Comparison of ENCODE assay signal across 26 mouse cellular contexts in genomic region chr6:55509130-55509870, GRCm38 (mm10). TPM values are rescaled to one million over a fixed set of nuclear protein-coding genes. Genes with fewer than 3 reads are reported as not detected.
DNase-seq lines count a peak whose midpoint lies in the region; ATAC-seq and TF ChIP-seq lines count a peak whose summit lies in the region.
"Had no signal": no experiment of that assay in that cellular context is flagged by ENCODE, and none has a peak within 500 bp of the region (broad histone marks: within the 10 kb centered on the region; RNA-seq: fewer than 3 reads in every experiment).

No protein-coding gene starts in this region.

- no peak for TF ChIP-seq CTCF in liver, postnatal 0 days (IDR thresholded peaks at IDR 0.05; ENCODE audit: low read depth)
- TF ChIP-seq CTCF in stomach, postnatal 0 days (IDR thresholded peaks at IDR 0.05; ENCODE audit: low read depth) = no peak

- H3K36me3 ChIP-seq in liver, postnatal 0 days (replicated peaks; ENCODE audit: insufficient read depth, low read length) = no peaks in the 10 kb centered on the region
- no peaks in the 10 kb centered on the region for H3K36me3 ChIP-seq in liver, embryonic 12.5 days
- H3K36me3 ChIP-seq in intestine, embryonic 16.5 days (ENCODE audit: control insufficient read depth, insufficient read depth, low read length) = no peaks in the 10 kb centered on the region
- H3K36me3 ChIP-seq in stomach, embryonic 14.5 days (ENCODE audit: control insufficient read depth, insufficient read depth, low read length) = no peaks in the 10 kb centered on the region
- H3K36me3 ChIP-seq in stomach, postnatal 0 days (ENCODE audit: control insufficient read depth, insufficient read depth, low read length) = no peaks in the 10 kb centered on the region
- H3K36me3 ChIP-seq: forebrain, embryonic 10.5 days; heart, embryonic 12.5 days; heart, embryonic 15.5 days; hindbrain, embryonic 12.5 days; hindbrain, embryonic 15.5 days had no signal

- 58% methylated on average over 6 of the region's 6 CpGs for WGBS in liver, postnatal 0 days (ENCODE audit: insufficient replicate concordance)
- 51% methylated on average over 6 of the region's 6 CpGs for WGBS in liver, embryonic 12.5 days (ENCODE audit: insufficient replicate concordance)
- 57% methylated on average over 6 of the region's 6 CpGs for WGBS in intestine, embryonic 16.5 days
- WGBS in stomach, embryonic 14.5 days = 64% methylated on average over 6 of the region's 6 CpGs
- WGBS in stomach, postnatal 0 days = 54% methylated on average over 6 of the region's 6 CpGs

- H3K27ac ChIP-seq in liver, postnatal 0 days (ENCODE audit: low read depth) = no peak overlapping the region
- no peak overlapping the region for H3K27ac ChIP-seq in liver, embryonic 12.5 days
- H3K27ac ChIP-seq in intestine, embryonic 16.5 days (ENCODE audit: low read length) = peak overlapping the region; percentile 27; the same call in 1 of the 2 replicates
- peak overlapping the region; percentile 10; the same call in 1 of the 2 replicates for H3K27ac ChIP-seq in stomach, embryonic 14.5 days (ENCODE audit: low read length)
- H3K27ac ChIP-seq in stomach, postnatal 0 days (replicated peaks) = 0 out of 2 replicates have a peak overlapping the region, but pooled peaks have one; percentile 18
- H3K27ac ChIP-seq: forebrain, embryonic 10.5 days; forebrain, embryonic 13.5 days; gastrocnemius, adult 2 months; heart, embryonic 15.5 days; hindbrain, embryonic 12.5 days; hindbrain, embryonic 15.5 days had no signal

- ATAC-seq in liver, postnatal 0 days = no peak
- no peak for ATAC-seq in liver, embryonic 12.5 days
- peak; percentile 93 for ATAC-seq in intestine, embryonic 16.5 days
- peak; percentile 83 for ATAC-seq in stomach, embryonic 14.5 days (ENCODE audit: insufficient number of reproducible peaks, insufficient read depth, low FRiP score, low read depth)
- ATAC-seq in stomach, postnatal 0 days (ENCODE audit: low FRiP score, low TSS enrichment) = peak; percentile 92
- ATAC-seq: CD4-positive, CD25-positive, alpha-beta regulatory T cell, adult 4 months; forebrain, embryonic 13.5 days; forebrain, postnatal 0 days had no signal

- no peak overlapping the region for H3K4me2 ChIP-seq in liver, postnatal 0 days (ENCODE audit: low read depth, low read length)
- H3K4me2 ChIP-seq in liver, embryonic 12.5 days = no peak overlapping the region
- no peak overlapping the region for H3K4me2 ChIP-seq in intestine, embryonic 16.5 days (ENCODE audit: low read depth, low read length)
- no peak overlapping the region for H3K4me2 ChIP-seq in stomach, embryonic 14.5 days (replicated peaks; ENCODE audit: low read depth, low read length)
- H3K4me2 ChIP-seq in stomach, postnatal 0 days (replicated peaks; ENCODE audit: low read depth) = no peak overlapping the region
- H3K4me2 ChIP-seq: forebrain, embryonic 13.5 days; heart, embryonic 12.5 days; heart, embryonic 15.5 days; hindbrain, embryonic 12.5 days; hindbrain, embryonic 15.5 days had no signal

- no peak for TF ChIP-seq EP300 in liver, postnatal 0 days (IDR thresholded peaks at IDR 0.05; ENCODE audit: low read depth)
- TF ChIP-seq EP300 in stomach, postnatal 0 days (optimal IDR thresholded peaks at IDR 0.05) = no peak

- intact Hi-C loops in left cerebral cortex, postnatal 14 days (cut with DNase I) = loop anchor here (5.0 kb wide), 1 partner anchor 52 kb away; no protein-coding TSS in a partner anchor

- H3K9ac ChIP-seq in liver, postnatal 0 days (replicated peaks) = no peak overlapping the region
- H3K9ac ChIP-seq in liver, embryonic 12.5 days = no peak overlapping the region
- H3K9ac ChIP-seq in intestine, embryonic 16.5 days (ENCODE audit: low read depth, low read length) = no peak overlapping the region
- H3K9ac ChIP-seq in stomach, embryonic 14.5 days (replicated peaks; ENCODE audit: low read depth, low read length) = no peak overlapping the region
- no peak overlapping the region for H3K9ac ChIP-seq in stomach, postnatal 0 days (ENCODE audit: low read length)
- H3K9ac ChIP-seq: forebrain, embryonic 13.5 days; forebrain, postnatal 0 days; heart, embryonic 12.5 days; heart, embryonic 15.5 days; hindbrain, embryonic 12.5 days; hindbrain, embryonic 15.5 days had no signal

- H3K9me3 ChIP-seq in liver, postnatal 0 days (ENCODE audit: low read length) = no peaks in the 10 kb centered on the region
- H3K9me3 ChIP-seq in liver, embryonic 12.5 days (replicated peaks) = no peaks in the 10 kb centered on the region
- no peaks in the 10 kb centered on the region for H3K9me3 ChIP-seq in intestine, embryonic 16.5 days (ENCODE audit: control insufficient read depth, low read length)
- H3K9me3 ChIP-seq in stomach, embryonic 14.5 days (ENCODE audit: control insufficient read depth, low read depth, low read length) = no peaks in the 10 kb centered on the region; the same call in 1 of the 2 replicates
- H3K9me3 ChIP-seq in stomach, postnatal 0 days (ENCODE audit: control insufficient read depth, low read length) = no peaks in the 10 kb centered on the region
- H3K9me3 ChIP-seq: forebrain, embryonic 10.5 days; heart, embryonic 12.5 days; heart, embryonic 15.5 days; hindbrain, embryonic 12.5 days; hindbrain, embryonic 15.5 days had no signal

- no peak overlapping the region for H3K4me3 ChIP-seq in liver, postnatal 0 days (ENCODE audit: low read depth, low read length)
- no peak overlapping the region for H3K4me3 ChIP-seq in liver, embryonic 12.5 days
- no peak overlapping the region for H3K4me3 ChIP-seq in intestine, embryonic 16.5 days (ENCODE audit: low read length)
- H3K4me3 ChIP-seq in stomach, embryonic 14.5 days (ENCODE audit: low read depth, low read length) = no peak overlapping the region
- no peak overlapping the region for H3K4me3 ChIP-seq in stomach, postnatal 0 days (ENCODE audit: low read depth, low read length)
- H3K4me3 ChIP-seq: forebrain, embryonic 10.5 days; forebrain, embryonic 13.5 days; gastrocnemius, adult 2 months; heart, embryonic 12.5 days; heart, embryonic 15.5 days; hindbrain, embryonic 12.5 days; hindbrain, embryonic 15.5 days had no signal

- H3K4me1 ChIP-seq in liver, postnatal 0 days (ENCODE audit: insufficient read depth) = no peaks in the 10 kb centered on the region
- no peaks in the 10 kb centered on the region for H3K4me1 ChIP-seq in liver, embryonic 12.5 days
- no peaks in the 10 kb centered on the region for H3K4me1 ChIP-seq in intestine, embryonic 16.5 days (ENCODE audit: control insufficient read depth, insufficient read depth, low read length)
- 0 out of 2 replicates have a peak, but pooled peaks cover 3% of the 10 kb centered on the region for H3K4me1 ChIP-seq in stomach, embryonic 14.5 days (ENCODE audit: control insufficient read depth, insufficient read depth, low read length)
- no peaks in the 10 kb centered on the region for H3K4me1 ChIP-seq in stomach, postnatal 0 days (replicated peaks; ENCODE audit: control insufficient read depth, insufficient read depth)

- no peaks in the 10 kb centered on the region for H3K27me3 ChIP-seq in liver, postnatal 0 days (ENCODE audit: insufficient read depth, low read length)
- no peaks in the 10 kb centered on the region for H3K27me3 ChIP-seq in liver, embryonic 12.5 days (replicated peaks)
- H3K27me3 ChIP-seq in intestine, embryonic 16.5 days (replicated peaks; ENCODE audit: control insufficient read depth, insufficient read depth, low read length) = no peaks in the 10 kb centered on the region
- no peaks in the 10 kb centered on the region for H3K27me3 ChIP-seq in stomach, embryonic 14.5 days (ENCODE audit: control insufficient read depth, insufficient read depth, low read length)
- H3K27me3 ChIP-seq in stomach, postnatal 0 days (ENCODE audit: control insufficient read depth, insufficient read depth, low read length) = no peaks in the 10 kb centered on the region
- H3K27me3 ChIP-seq: forebrain, embryonic 13.5 days; hindbrain, embryonic 12.5 days; hindbrain, embryonic 15.5 days had no signal

- DNase-seq in liver, postnatal 0 days = peak; percentile 5
- peak; percentile 55 for DNase-seq in stomach, postnatal 0 days (ENCODE audit: low spot score)
- DNase-seq in thymus, postnatal 36 days = no peak
- DNase-seq in kidney, postnatal 4 days = no peak
- DNase-seq in left cerebral cortex, postnatal 14 days (ENCODE audit: low spot score in 2 of 2) = no peak
- DNase-seq: adrenal gland, adult 8-10 months; adrenal gland, postnatal 25 days; cerebellum, adult 18-20 months; cerebellum, adult 9-10 months; cerebellum, postnatal 14 days; forebrain, postnatal 0 days; gastrocnemius, adult 2 months; gastrocnemius, postnatal 14 days; heart, postnatal 10 days; heart, postnatal 36 days had no signal

RNA-seq across cellular contexts. Expression of gene Adcyap1r1, which starts 57.5 kb away (rescaled TPM):
- not detected in 2 replicates for polyA plus RNA-seq in liver, postnatal 0 days (2015; fragmentation: Nextera tagmentation; extraction: Ambion mirVana)
- polyA plus RNA-seq in liver, embryonic 12.5 days (2016; fragmentation: Nextera tagmentation; extraction: Ambion mirVana) = 0.12 and 0.24 TPM in 2 replicates
- 3.8 and 4.4 TPM in 2 replicates for polyA plus RNA-seq in intestine, embryonic 16.5 days (2015; fragmentation: Nextera tagmentation; extraction: Ambion mirVana)
- polyA plus RNA-seq in stomach, embryonic 14.5 days (2014; fragmentation: Nextera tagmentation; extraction: Ambion mirVana) = 13.3 and 13.8 TPM in 2 replicates
- polyA plus RNA-seq in stomach, postnatal 0 days (2015; fragmentation: Nextera tagmentation; extraction: Ambion mirVana) = 5.4 and 5.5 TPM in 2 replicates
- total RNA-seq in left cerebral cortex, postnatal 14 days (2021) = 100 to 1,000 TPM; 113 to 126 TPM
- total RNA-seq: MEL had no signal
- polyA plus RNA-seq: CD4-positive, CD25-positive, alpha-beta regulatory T cell, adult 4 months had no signal

Comparison
In these comparisons a context has a peak if more than half of its experiments do, and no peak if none do; other contexts are left out.
1. ATAC-seq: peak in intestine, embryonic 16.5 days (single experiment), stomach, embryonic 14.5 days (single experiment) and stomach, postnatal 0 days (single experiment); none in liver, postnatal 0 days (single experiment) and liver, embryonic 12.5 days (single experiment).
2. DNase-seq: peak in liver, postnatal 0 days (single experiment) and stomach, postnatal 0 days (single experiment); none in thymus, postnatal 36 days (0 of 2), kidney, postnatal 4 days (0 of 2) and left cerebral cortex, postnatal 14 days (0 of 2).
3. H3K27ac ChIP-seq: peak in intestine, embryonic 16.5 days (single experiment), stomach, embryonic 14.5 days (single experiment) and stomach, postnatal 0 days (single experiment); none in liver, postnatal 0 days (single experiment) and liver, embryonic 12.5 days (single experiment).